Comparison of ENCODE assay signal across 15 mouse cellular contexts in genomic region chr1:137218096-137218495, GRCm38 (mm10).
DNase-seq lines count a peak whose midpoint lies in the region; ATAC-seq and TF ChIP-seq lines count a peak whose summit lies in the region.
"Had no signal": no experiment of that assay in that cellular context is flagged by ENCODE, and none has a peak within 500 bp of the region (broad histone marks: within the 10 kb centered on the region; RNA-seq: fewer than 3 reads in every experiment).

No protein-coding gene starts in this region.

- no peaks in the 10 kb centered on the region for H3K27me3 ChIP-seq in heart, embryonic 11.5 days (ENCODE audit: control insufficient read depth, insufficient read depth, low read length)
- H3K27me3 ChIP-seq in lung, postnatal 0 days (replicated peaks; ENCODE audit: insufficient read depth, low read length), result no peaks in the 10 kb centered on the region
- no peaks in the 10 kb centered on the region for H3K27me3 ChIP-seq in stomach, postnatal 0 days (ENCODE audit: control insufficient read depth, insufficient read depth, low read length)
- H3K27me3 ChIP-seq: heart, embryonic 12.5 days; neural tube, embryonic 12.5 days had no signal

- H3K9ac ChIP-seq in heart, embryonic 11.5 days (ENCODE audit: low read depth, low read length), result no peak overlapping the region
- H3K9ac ChIP-seq in lung, postnatal 0 days (replicated peaks; ENCODE audit: low read depth), result no peak overlapping the region
- H3K9ac ChIP-seq in stomach, postnatal 0 days (ENCODE audit: low read length), result no peak overlapping the region
- H3K9ac ChIP-seq: heart, embryonic 12.5 days; neural tube, embryonic 12.5 days had no signal

- WGBS in heart, embryonic 11.5 days (ENCODE audit: insufficient replicate concordance), result 64% methylated on average over 4 of the region's 4 CpGs
- 66% methylated on average over 4 of the region's 4 CpGs for WGBS in lung, postnatal 0 days
- 68% methylated on average over 4 of the region's 4 CpGs for WGBS in lung, adult 2 months
- 65% methylated on average over 4 of the region's 4 CpGs for WGBS in stomach, postnatal 0 days

- H3K9me3 ChIP-seq in heart, embryonic 11.5 days (replicated peaks; ENCODE audit: control insufficient read depth, low read length), result no peaks in the 10 kb centered on the region
- H3K9me3 ChIP-seq in lung, postnatal 0 days (ENCODE audit: low read length), result no peaks in the 10 kb centered on the region
- no peaks in the 10 kb centered on the region for H3K9me3 ChIP-seq in stomach, postnatal 0 days (ENCODE audit: control insufficient read depth, low read length)
- H3K9me3 ChIP-seq: heart, embryonic 12.5 days; hindbrain, embryonic 10.5 days; neural tube, embryonic 12.5 days had no signal

- no peaks in the 10 kb centered on the region for H3K4me1 ChIP-seq in heart, embryonic 11.5 days (ENCODE audit: control insufficient read depth, insufficient read depth, low read length)
- no peaks in the 10 kb centered on the region; the same call in 1 of the 2 replicates for H3K4me1 ChIP-seq in lung, postnatal 0 days (ENCODE audit: insufficient read depth, low read depth, low read length)
- peaks cover 2% of the 10 kb centered on the region; the same call in 1 of the 2 replicates for H3K4me1 ChIP-seq in lung, adult 2 months (ENCODE audit: control insufficient read depth, insufficient read depth, low read length)
- H3K4me1 ChIP-seq in stomach, postnatal 0 days (replicated peaks; ENCODE audit: control insufficient read depth, insufficient read depth), result no peaks in the 10 kb centered on the region

- peak; percentile 51 for DNase-seq in heart, adult 11 months
- DNase-seq in lung, postnatal 0 days (ENCODE audit: low spot score), result no peak
- DNase-seq in lung, adult 2 months, result no peak
- peak; percentile 59 for DNase-seq in ZHBTc4 (ENCODE audit: low read depth, low spot score)
- DNase-seq in stomach, postnatal 0 days (ENCODE audit: low spot score), result no peak
- no peak for DNase-seq in embryo, embryonic 10 days (ENCODE audit: low spot score)
- DNase-seq in cerebellum, postnatal 25 days, result no peak
- DNase-seq: cerebellum, adult 8-10 months; kidney, adult 18-20 months; midbrain, embryonic 14.5 days; spleen, adult 18-20 months had no signal

- H3K27ac ChIP-seq in heart, embryonic 11.5 days (ENCODE audit: low read depth, low read length), result no peak overlapping the region
- no peak overlapping the region for H3K27ac ChIP-seq in lung, postnatal 0 days (ENCODE audit: low read length)
- H3K27ac ChIP-seq in stomach, postnatal 0 days (replicated peaks), result no peak overlapping the region
- H3K27ac ChIP-seq: hindbrain, embryonic 10.5 days; neural tube, embryonic 12.5 days had no signal

- no peak for TF ChIP-seq EP300 in lung, postnatal 0 days (IDR thresholded peaks at IDR 0.05)
- TF ChIP-seq EP300 in stomach, postnatal 0 days (optimal IDR thresholded peaks at IDR 0.05), result no peak

- peak; percentile 43 for TF ChIP-seq CTCF in lung, postnatal 0 days (IDR thresholded peaks at IDR 0.05)
- no peak for TF ChIP-seq CTCF in lung, adult 2 months (IDR thresholded peaks at IDR 0.05; ENCODE audit: insufficient read depth, low read length)
- peak; percentile 46 for TF ChIP-seq CTCF in stomach, postnatal 0 days (IDR thresholded peaks at IDR 0.05; ENCODE audit: low read depth)

- no peak overlapping the region for H3K4me2 ChIP-seq in heart, embryonic 11.5 days
- H3K4me2 ChIP-seq in lung, postnatal 0 days (replicated peaks; ENCODE audit: low read depth, low read length), result no peak overlapping the region
- H3K4me2 ChIP-seq in stomach, postnatal 0 days (replicated peaks; ENCODE audit: low read depth), result no peak overlapping the region
- H3K4me2 ChIP-seq: heart, embryonic 12.5 days; neural tube, embryonic 12.5 days had no signal

- no peak overlapping the region for H3K4me3 ChIP-seq in heart, embryonic 11.5 days (ENCODE audit: low read depth, low read length)
- H3K4me3 ChIP-seq in lung, postnatal 0 days (ENCODE audit: low read depth, low read length), result no peak overlapping the region
- no peak overlapping the region for H3K4me3 ChIP-seq in lung, adult 2 months (replicated peaks; ENCODE audit: extremely low read depth, low read depth, low read length)
- no peak overlapping the region for H3K4me3 ChIP-seq in stomach, postnatal 0 days (ENCODE audit: low read depth, low read length)
- H3K4me3 ChIP-seq: heart, embryonic 12.5 days; hindbrain, embryonic 10.5 days; neural tube, embryonic 12.5 days had no signal

- TF ChIP-seq POLR2A in lung, adult 2 months (IDR thresholded peaks at IDR 0.05; ENCODE audit: borderline replicate concordance, extremely low read depth, low read depth, low read length), result no peak

- no peak for ATAC-seq in heart, embryonic 11.5 days (replicated peaks; ENCODE audit: insufficient number of reproducible peaks, low FRiP score, low TSS enrichment)
- ATAC-seq in lung, postnatal 0 days, result no peak
- ATAC-seq in stomach, postnatal 0 days (ENCODE audit: low FRiP score, low TSS enrichment), result no peak

- H3K36me3 ChIP-seq in heart, embryonic 11.5 days (ENCODE audit: control insufficient read depth, insufficient read depth, low read length), result no peaks in the 10 kb centered on the region
- no peaks in the 10 kb centered on the region for H3K36me3 ChIP-seq in lung, postnatal 0 days (ENCODE audit: insufficient read depth, low read length)
- H3K36me3 ChIP-seq in stomach, postnatal 0 days (ENCODE audit: control insufficient read depth, insufficient read depth, low read length), result no peaks in the 10 kb centered on the region
- H3K36me3 ChIP-seq: heart, embryonic 12.5 days; hindbrain, embryonic 10.5 days; neural tube, embryonic 12.5 days had no signal

Comparison
In these comparisons a context has a peak if more than half of its experiments do, and no peak if none do; other contexts are left out.
1. DNase-seq: peak in heart, adult 11 months (single experiment) and ZHBTc4 (single experiment); none in lung, postnatal 0 days (single experiment), lung, adult 2 months (single experiment), stomach, postnatal 0 days (single experiment), embryo, embryonic 10 days (single experiment) and cerebellum, postnatal 25 days (0 of 2).